Mouse (Mus musculus) cerebellum, adult 2 months (tissue): ENCODE data around the gene Cdiptos. TPM values are rescaled to one million over a fixed set of nuclear protein-coding genes. Genes with fewer than 3 reads are reported as not detected.

Experiments used
- DNase-seq, 2 experiments: peaks; one replicate each; pipeline ENCODE4 v3.0.0; 2021
- H3K27ac ChIP-seq: fragments of 200-500 bp; 2 replicates; pipeline ENCODE4 v1.5.1; 2012; ENCODE audit warnings: low read length, control low read depth, inconsistent platforms; ENCODE audit not compliant: insufficient read depth
- H3K27me3 ChIP-seq: fragments of 200-500 bp; 2 replicates; pipeline ENCODE4 v1.6.1; 2012; ENCODE audit warnings: inconsistent platforms, mild to moderate bottlenecking, low read length, moderate library complexity; ENCODE audit not compliant: control insufficient read depth, insufficient read depth
- H3K4me1 ChIP-seq: fragments of 200-500 bp; 2 replicates; pipeline ENCODE4 v1.6.1; 2011; ENCODE audit warnings: low read length; ENCODE audit not compliant: control insufficient read depth, insufficient read depth
- H3K4me3 ChIP-seq: fragments of 200-500 bp; replicated peaks from 2 replicates; pipeline ENCODE3; 2011; ENCODE audit warnings: mild to moderate bottlenecking, low read depth, low read length, control low read depth; ENCODE audit not compliant: insufficient read depth
- CTCF ChIP-seq: fragments of 200-500 bp; IDR thresholded peaks from 2 replicates; pipeline ENCODE4 v1.5.1; 2011; ENCODE audit warnings: low read depth, mild to moderate bottlenecking, control low read depth, low read length, moderate library complexity, borderline replicate concordance; ENCODE audit not compliant: insufficient read depth
- POLR2A ChIP-seq: fragments of 200-500 bp; IDR thresholded peaks from 2 replicates; pipeline ENCODE4 v1.6.1; 2011; ENCODE audit warnings: low read length, control low read depth, borderline replicate concordance; ENCODE audit not compliant: insufficient read depth
- WGBS: fragments of 180-500 bp; shearing (Covaris S2); methylation state at CpG from one replicate; pipeline ENCODE4 v1.1.7; 2018; 5-methylcytosine and 5-hydroxymethylcytosine counted together
- polyA plus RNA-seq: library from polyadenylated mRNA; depleted of rRNA; stranded (reverse); fragments of >200 nt; gene quantifications from 2 replicates; pipeline ENCODE4 v1.2.3, GENCODE M21; 2012

The Cdiptos gene
- polyA plus RNA-seq, 1 experiment: 0.92 TPM

DNA sequence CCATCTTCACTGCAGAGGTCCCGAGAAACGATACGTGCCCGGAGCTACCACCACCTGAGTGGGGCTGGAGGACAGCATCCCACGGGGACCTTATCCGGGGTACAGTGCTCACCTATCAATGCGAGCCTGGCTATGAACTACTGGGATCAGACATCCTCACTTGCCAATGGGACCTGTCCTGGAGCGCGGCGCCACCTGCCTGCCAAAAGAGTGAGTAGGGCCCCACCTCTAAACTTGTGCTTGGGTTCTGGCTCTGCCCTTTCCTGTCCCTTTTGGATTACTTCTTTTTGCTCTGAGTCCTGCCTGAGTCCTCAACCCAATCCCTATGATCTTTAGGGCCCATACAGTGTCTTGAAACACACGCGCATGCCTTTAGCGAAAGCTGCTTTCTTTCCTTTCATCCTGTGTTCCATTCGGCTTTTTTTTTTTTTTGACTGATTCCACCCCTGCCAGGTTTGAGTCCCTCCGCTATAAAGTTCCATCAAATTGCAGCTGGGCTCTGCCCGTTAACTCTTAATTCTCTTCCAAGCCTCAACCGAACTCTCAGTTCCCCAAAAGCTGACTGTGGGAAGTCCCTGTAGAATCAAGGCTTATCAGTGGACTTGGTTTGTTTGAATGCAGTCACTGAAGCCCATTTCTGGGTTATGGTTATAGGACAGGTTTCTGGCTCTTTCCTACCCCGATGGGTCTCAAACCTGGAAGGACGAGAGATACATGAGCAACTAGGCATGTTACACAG, 12.2 kb downstream of the Cdiptos start:
- TF ChIP-seq CTCF (peak; percentile 47; the same call in 1 of the 2 replicates), POLR2A (no peak)
- WGBS: 35% methylated on average over 19 of the region's 19 CpGs
- H3K27ac ChIP-seq: no peak overlapping the region
- DNase-seq: peak in 1 of 2 experiments; percentile 53
- no peak overlapping the region for H3K4me3 ChIP-seq
- no peaks in the 10 kb centered on the region for H3K27me3 ChIP-seq
- H3K4me1 ChIP-seq: peaks cover 9% of the 10 kb centered on the region

DNA sequence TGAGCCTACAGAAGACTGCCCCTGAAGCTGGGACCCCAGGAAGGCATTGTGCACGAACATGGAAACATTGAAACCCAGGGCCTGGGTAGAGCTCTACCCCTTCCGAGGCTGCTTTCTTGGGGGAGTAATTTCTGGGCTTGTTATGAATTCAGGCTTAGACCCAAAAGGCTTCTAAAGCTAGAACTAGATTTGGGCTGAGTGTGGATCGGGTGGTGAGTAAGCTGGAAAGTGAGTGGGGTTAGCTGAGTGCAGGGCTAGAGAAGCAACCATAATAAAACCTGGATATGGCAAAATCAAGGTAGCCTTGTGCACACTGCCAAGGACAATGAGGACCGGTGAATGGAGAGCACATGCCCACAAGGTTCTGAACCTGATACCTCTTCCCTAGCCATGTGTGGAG, 13.9 kb downstream of the Cdiptos start:
- TF ChIP-seq POLR2A (no peak), CTCF (no peak)
- DNase-seq: no peak

DNA sequence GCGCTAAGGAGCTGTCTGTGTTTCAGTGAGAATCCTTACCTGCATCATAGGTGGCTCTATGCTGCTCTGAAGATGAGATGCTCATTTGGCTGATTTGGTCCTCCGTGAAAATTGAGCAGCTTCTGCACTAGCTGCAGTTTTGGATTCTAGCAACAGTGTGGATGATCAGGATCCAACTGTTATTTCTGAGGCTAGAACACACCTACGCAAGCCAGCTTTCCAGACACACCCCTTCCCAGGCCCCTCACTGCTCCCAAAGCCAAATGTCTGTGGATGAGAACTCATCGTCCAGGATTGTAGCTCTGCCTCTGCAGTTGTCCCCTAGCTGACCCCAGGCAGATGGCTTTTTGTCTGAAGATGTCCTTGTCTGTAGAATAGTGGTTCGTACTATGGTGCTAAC, 14.8 kb downstream of the Cdiptos start:
- no peak for DNase-seq
- Histone ChIP-seq H3K27ac (no peak overlapping the region), H3K4me1 (peaks cover 11% of the 10 kb centered on the region), H3K27me3 (no peaks in the 10 kb centered on the region), H3K4me3 (no peak overlapping the region)
- TF ChIP-seq CTCF (no peak), POLR2A (no peak)
- WGBS: 74% methylated on average over 5 of the region's 5 CpGs

More for the DNA sequence above, 13.9 kb downstream of the Cdiptos start:
- Histone ChIP-seq H3K27ac (no peak overlapping the region), H3K4me1 (peaks cover 11% of the 10 kb centered on the region), H3K27me3 (no peaks in the 10 kb centered on the region), H3K4me3 (no peak overlapping the region)
- 76% methylated on average over 4 of the region's 4 CpGs for WGBS

DNA sequence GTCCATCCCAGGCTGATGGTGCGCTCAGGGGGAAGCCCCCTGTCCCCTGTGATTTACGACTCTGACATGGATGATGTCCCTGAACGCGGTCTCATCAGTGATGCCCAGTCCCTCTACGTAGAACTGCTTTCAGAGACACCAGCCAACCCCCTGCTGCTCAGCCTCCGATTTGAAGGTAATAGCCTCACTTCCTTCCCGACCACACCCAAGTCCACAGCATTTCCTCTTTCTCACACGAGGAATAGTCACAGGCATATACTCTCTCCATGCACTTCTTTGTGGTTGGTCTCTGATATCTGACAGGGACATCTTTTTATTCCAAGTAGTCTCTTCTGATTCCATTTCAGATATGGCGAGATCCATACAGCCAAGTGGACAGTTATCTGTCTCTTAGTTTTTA, 16.1 kb downstream of the Cdiptos start:
- Histone ChIP-seq H3K27me3 (no peaks in the 10 kb centered on the region), H3K4me1 (peaks cover 17% of the 10 kb centered on the region), H3K4me3 (no peak overlapping the region), H3K27ac (no peak overlapping the region)
- TF ChIP-seq CTCF (no peak), POLR2A (no peak)
- no peak for DNase-seq
- 33% methylated on average over 9 of the region's 9 CpGs for WGBS

DNA sequence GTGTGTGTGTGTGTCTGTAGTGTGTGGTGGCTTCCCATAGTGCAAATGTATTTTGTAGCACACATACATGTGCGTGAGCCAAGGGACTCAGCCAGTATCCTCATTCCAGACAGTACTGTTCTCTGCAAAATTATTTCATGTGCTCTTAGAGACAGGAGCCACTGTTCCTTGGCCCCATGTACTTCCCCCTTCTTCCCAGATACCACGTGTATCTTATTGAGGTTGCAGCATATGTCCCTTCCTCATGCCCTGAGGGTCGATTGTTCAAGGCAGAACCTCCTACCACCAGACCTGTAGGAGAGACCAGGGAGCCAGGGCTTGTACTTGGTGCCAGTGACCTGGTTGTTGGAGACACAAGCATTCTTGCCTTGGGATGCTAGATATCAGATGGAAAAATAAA, 20.8 kb downstream of the Cdiptos start:
- no peak overlapping the region for H3K4me3 ChIP-seq
- TF ChIP-seq POLR2A (no peak), CTCF (no peak)
- H3K4me1 ChIP-seq: peaks cover 22% of the 10 kb centered on the region
- WGBS: 38% methylated on average over 3 of the region's 3 CpGs
- H3K27me3 ChIP-seq: no peaks in the 10 kb centered on the region
- DNase-seq: no peak
- H3K27ac ChIP-seq: no peak overlapping the region

DNA sequence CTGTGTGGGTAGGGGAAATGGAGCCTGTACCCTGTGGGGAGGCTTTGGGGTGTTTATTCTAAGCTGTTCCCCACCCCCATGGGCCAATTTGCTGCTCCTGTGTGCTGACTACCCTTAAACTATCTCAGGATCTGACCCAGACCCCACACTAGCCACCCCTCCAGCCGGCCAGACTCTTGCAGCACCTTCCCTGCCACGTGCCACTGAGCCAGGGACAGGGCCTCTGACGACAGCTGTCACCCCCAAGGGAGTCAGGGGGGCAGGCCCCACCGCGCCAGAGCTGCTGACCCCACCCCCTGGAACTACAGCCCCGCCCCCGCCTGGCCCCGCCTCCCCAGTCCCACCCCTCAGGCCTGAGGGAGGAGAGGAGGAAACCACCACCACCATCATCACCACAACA, 23.3 kb downstream of the Cdiptos start:
- TF ChIP-seq POLR2A: no peak
- no peak for TF ChIP-seq CTCF
- no peaks in the 10 kb centered on the region for H3K27me3 ChIP-seq
- DNase-seq: no peak
- under 1% methylated on average over 8 of the region's 8 CpGs for WGBS
- peaks cover 20% of the 10 kb centered on the region for H3K4me1 ChIP-seq
- H3K4me3 ChIP-seq: peak overlapping the region; percentile 57
- H3K27ac ChIP-seq: peak overlapping the region; percentile 44; the same call in 1 of the 2 replicates

DNA sequence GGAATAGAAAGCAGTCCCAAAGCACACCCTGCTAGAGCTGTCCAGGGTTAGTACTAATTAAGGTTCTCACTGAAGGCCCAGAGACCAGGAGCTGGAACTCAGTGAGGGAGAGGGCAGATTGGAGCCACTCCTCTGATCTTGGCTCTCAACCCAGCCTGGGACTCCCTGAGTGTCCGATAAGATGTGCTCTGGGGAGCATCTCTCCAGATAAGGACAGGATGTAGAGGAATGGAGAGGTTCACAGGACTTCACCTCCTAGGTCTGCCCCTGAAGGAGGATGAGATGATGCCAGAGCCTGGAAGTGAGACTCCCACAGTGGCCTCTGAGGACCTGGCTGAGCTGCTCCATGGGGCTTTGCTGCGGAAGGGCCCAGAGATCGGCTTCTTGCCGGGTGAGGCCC, 24.2 kb downstream of the Cdiptos start:
- Histone ChIP-seq H3K4me3 (peak overlapping the region; percentile 84), H3K4me1 (peaks cover 20% of the 10 kb centered on the region), H3K27me3 (no peaks in the 10 kb centered on the region), H3K27ac (peak overlapping the region; percentile 96)
- 5% methylated on average over 4 of the region's 4 CpGs for WGBS
- DNase-seq: peak; percentile 45 to 52
- no peak for TF ChIP-seq CTCF
- no peak for TF ChIP-seq POLR2A

DNA sequence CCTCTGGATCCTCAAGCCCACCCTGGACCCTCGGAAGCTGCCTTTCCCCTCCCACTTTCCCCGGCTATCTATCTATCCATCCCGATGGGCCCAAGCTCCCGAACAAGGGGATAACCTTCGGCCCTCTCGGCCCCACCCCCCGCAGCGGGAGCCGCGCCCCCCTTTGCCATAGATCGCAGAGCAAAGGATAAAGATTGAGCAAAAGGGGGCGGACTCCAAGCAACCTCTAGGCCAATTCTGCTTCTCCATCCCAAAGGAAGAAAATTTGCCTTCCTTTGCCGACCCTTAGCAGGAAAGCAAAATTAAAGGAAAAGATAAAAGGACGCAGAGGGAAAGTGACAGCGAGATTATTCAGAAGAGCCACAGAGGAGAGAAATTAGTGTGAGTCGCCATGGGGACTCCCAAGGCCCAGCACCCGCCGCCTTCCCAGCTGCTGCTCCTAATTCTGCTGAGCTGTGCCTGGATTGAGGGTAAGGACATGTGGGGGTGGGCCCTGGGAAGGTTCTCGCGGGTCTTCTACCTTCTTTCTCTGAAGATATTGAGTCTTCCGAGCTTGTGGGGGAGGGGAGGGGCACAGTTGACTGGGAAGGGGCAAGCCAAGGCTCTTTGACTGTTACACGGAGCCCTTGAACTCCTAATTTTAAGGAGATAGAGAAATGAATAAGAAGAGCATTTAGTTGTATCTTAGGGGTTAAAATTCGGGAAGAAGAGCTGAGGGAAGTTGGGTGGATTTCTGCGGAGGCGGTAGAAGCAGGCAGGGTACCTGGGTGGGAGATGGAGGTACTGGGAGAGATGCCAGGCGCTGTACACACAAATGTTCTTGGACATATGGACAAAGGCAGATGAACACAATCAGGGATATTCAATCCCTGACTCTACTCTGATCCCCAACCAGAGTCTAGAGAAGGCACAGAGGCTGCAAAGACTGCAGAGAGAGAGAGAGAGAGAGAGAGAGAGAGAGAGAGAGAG, 25.0 kb downstream of the Cdiptos start:
- Histone ChIP-seq H3K4me1 (peaks cover 22% of the 10 kb centered on the region), H3K4me3 (peak overlapping the region; percentile 84), H3K27ac (peak overlapping the region; percentile 96), H3K27me3 (no peaks in the 10 kb centered on the region)
- WGBS: 2% methylated on average over 26 of the region's 26 CpGs
- peak; percentile 57 to 61 for DNase-seq
- TF ChIP-seq POLR2A (no peak), CTCF (no peak)
